Mouse (Mus musculus): ENCODE data around the gene Tmsb15l. TPM values are rescaled to one million over a fixed set of nuclear protein-coding genes. Genes with fewer than 3 reads are reported as not detected.

Tmsb15l gene
- polyA plus RNA-seq, 1 experiment from 2014 or later, result 12.9 TPM

DNA sequence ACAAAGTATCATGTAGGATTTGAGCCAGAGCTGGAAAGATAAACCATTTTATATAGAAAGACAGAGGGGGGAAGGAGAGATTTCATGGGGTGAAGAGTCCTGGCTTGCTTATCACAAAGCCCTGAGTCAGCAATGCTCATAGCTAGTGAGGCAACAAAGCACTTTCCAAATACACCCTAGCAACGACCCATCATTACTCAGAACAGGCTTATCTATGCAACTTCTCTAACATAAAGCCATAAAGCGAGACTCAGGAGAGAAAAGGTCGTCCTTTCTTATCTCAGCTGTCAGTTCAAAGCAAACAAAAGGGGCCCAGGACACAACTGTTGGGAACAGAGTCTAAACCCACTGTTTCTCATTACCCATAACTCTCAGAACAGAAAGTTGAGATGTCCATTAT is 38.7 kb downstream of the Tmsb15l start:
- Histone ChIP-seq H3K4me2 (ENCODE audit: low read depth, low read length) (no peak overlapping the region), H3K27me3 (ENCODE audit: control insufficient read depth, insufficient read depth, low read length) (no peaks in the 10 kb centered on the region), H3K4me1 (ENCODE audit: control insufficient read depth, insufficient read depth, low read length) (no peaks in the 10 kb centered on the region), H3K9me3 (replicated peaks; ENCODE audit: control insufficient read depth, low read length) (no peaks in the 10 kb centered on the region), H3K4me3 (ENCODE audit: low read depth, low read length) (no peak overlapping the region), H3K27ac (replicated peaks; ENCODE audit: low read depth, low read length) (no peak overlapping the region), H3K9ac (replicated peaks; ENCODE audit: low read length) (no peak overlapping the region), H3K36me3 (replicated peaks; ENCODE audit: control insufficient read depth, insufficient read depth, low read depth, low read length) (no peaks in the 10 kb centered on the region)
- WGBS, result 51% methylated on average over 3 of the region's 3 CpGs
- DNase-seq (ENCODE audit: low spot score), result no peak
- ATAC-seq (replicated peaks; ENCODE audit: insufficient number of reproducible peaks, low FRiP score, low TSS enrichment, low read depth), result no peak

DNA sequence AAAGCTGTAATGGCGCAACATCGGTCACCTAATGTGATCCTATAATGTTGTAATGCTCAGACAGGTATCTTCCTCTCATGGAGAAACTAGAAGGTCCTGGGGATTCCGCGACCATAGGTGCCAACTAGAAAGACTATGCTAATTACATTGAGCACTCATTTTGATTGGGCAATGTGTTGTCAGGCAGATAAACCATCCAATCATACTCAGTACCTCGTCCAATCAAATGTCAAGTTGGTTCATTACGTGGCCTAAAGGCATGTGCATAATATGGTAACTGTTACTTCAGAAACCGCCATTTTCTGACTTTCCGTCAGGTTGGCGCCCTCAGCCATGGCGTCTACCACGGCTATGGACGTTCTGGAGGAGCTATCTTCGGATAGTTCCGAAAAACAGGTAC is 49.6 kb downstream of the Tmsb15l start, which contains the start of gene H2bfm:
H2bfm (plus strand) TSS at position 295 of the 400 bp plus-strand sequence.
- Histone ChIP-seq H3K4me1 (ENCODE audit: control insufficient read depth, insufficient read depth, low read length) (no peaks in the 10 kb centered on the region), H3K36me3 (replicated peaks; ENCODE audit: control insufficient read depth, insufficient read depth, low read depth, low read length) (no peaks in the 10 kb centered on the region), H3K4me2 (ENCODE audit: low read depth, low read length) (no peak within 1 kb of the TSS), H3K4me3 (ENCODE audit: low read depth, low read length) (no peak within 1 kb of the TSS), H3K9me3 (replicated peaks; ENCODE audit: control insufficient read depth, low read length) (no peaks in the 10 kb centered on the region), H3K27me3 (ENCODE audit: control insufficient read depth, insufficient read depth, low read length) (no peaks in the 10 kb centered on the region), H3K9ac (replicated peaks; ENCODE audit: low read length) (no peak within 1 kb of the TSS), H3K27ac (replicated peaks; ENCODE audit: low read depth, low read length) (no peak within 1 kb of the TSS)
- 88% methylated on average over 14 of the region's 14 CpGs for WGBS
- ATAC-seq (replicated peaks; ENCODE audit: insufficient number of reproducible peaks, low FRiP score, low TSS enrichment, low read depth) (no peak), DNase-seq (ENCODE audit: low spot score) (no peak)

DNA sequence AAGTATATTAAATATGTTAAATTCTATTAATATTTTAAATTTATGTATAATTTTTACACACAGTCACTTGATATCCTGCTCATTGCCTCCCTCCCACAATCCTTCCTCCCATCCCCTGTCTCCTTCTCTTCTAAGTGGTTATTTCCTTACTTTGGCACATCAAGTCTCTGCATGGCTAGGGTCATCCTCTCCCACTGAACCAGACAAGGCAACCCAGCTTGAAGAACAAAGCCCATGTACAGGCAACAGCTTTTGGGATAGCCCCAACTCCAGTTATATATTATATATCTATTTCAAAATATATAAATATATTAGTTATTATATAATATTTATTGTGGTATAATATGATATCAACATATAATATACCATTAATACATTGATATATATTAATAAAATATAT is 50.8 kb downstream of the Tmsb15l start:
- Histone ChIP-seq H3K4me3 (ENCODE audit: low read depth, low read length) (no peak overlapping the region), H3K9ac (replicated peaks; ENCODE audit: low read length) (no peak overlapping the region), H3K36me3 (replicated peaks; ENCODE audit: control insufficient read depth, insufficient read depth, low read depth, low read length) (no peaks in the 10 kb centered on the region), H3K27ac (replicated peaks; ENCODE audit: low read depth, low read length) (no peak overlapping the region), H3K4me1 (ENCODE audit: control insufficient read depth, insufficient read depth, low read length) (no peaks in the 10 kb centered on the region), H3K9me3 (replicated peaks; ENCODE audit: control insufficient read depth, low read length) (no peaks in the 10 kb centered on the region), H3K4me2 (ENCODE audit: low read depth, low read length) (no peak overlapping the region), H3K27me3 (ENCODE audit: control insufficient read depth, insufficient read depth, low read length) (no peaks in the 10 kb centered on the region)
- ATAC-seq (replicated peaks; ENCODE audit: insufficient number of reproducible peaks, low FRiP score, low TSS enrichment, low read depth), result no peak
- peak; percentile 2 for DNase-seq (ENCODE audit: low spot score)

Other genes starting within 250 kb of the Tmsb15l start
- 688 and 708 TPM in 2 replicates for gene Morf4l2, start 233.2 kb downstream of the Tmsb15l start, polyA plus RNA-seq (2014; fragmentation: Nextera tagmentation; extraction: Ambion mirVana)
- gene Glra4, start 196.7 kb downstream of the Tmsb15l start, polyA plus RNA-seq (2014; fragmentation: Nextera tagmentation; extraction: Ambion mirVana), result 0.14 TPM in 1 of 2 replicates, not detected in the other
- gene Plp1, start 154.2 kb downstream of the Tmsb15l start, polyA plus RNA-seq (2014; fragmentation: Nextera tagmentation; extraction: Ambion mirVana), result 15.8 and 16.0 TPM in 2 replicates
- gene Rab9b, start 108.1 kb downstream of the Tmsb15l start, polyA plus RNA-seq (2014; fragmentation: Nextera tagmentation; extraction: Ambion mirVana), result 0.77 and 1.6 TPM in 2 replicates
- not detected in 2 replicates for gene H2bfm, start 49.5 kb downstream of the Tmsb15l start, polyA plus RNA-seq (2014; fragmentation: Nextera tagmentation; extraction: Ambion mirVana)
- gene Tmsb15b2, start 1.4 kb downstream of the Tmsb15l start, polyA plus RNA-seq (2014; fragmentation: Nextera tagmentation; extraction: Ambion mirVana), result 92.4 and 92.5 TPM in 2 replicates
- 30.6 and 35.8 TPM in 2 replicates for gene Tmsb15b1, start within 50 bp of the Tmsb15l start, polyA plus RNA-seq (2014; fragmentation: Nextera tagmentation; extraction: Ambion mirVana)
- gene Zcchc18, start 16.3 kb upstream of the Tmsb15l start, polyA plus RNA-seq (2014; fragmentation: Nextera tagmentation; extraction: Ambion mirVana), result 59.5 and 61.3 TPM in 2 replicates
- 13.4 TPM in 2 replicates for gene Slc25a53, start 61.4 kb upstream of the Tmsb15l start, polyA plus RNA-seq (2014; fragmentation: Nextera tagmentation; extraction: Ambion mirVana)
- 14.7 and 16.6 TPM in 2 replicates for gene Fam199x, start 72.7 kb upstream of the Tmsb15l start, polyA plus RNA-seq (2014; fragmentation: Nextera tagmentation; extraction: Ambion mirVana)
- not detected in 2 replicates for gene Esx1, start 145.2 kb upstream of the Tmsb15l start, polyA plus RNA-seq (2014; fragmentation: Nextera tagmentation; extraction: Ambion mirVana)